Mouse (Mus musculus): Measurements from ENCODE around the gene Rgs6.

DNA sequence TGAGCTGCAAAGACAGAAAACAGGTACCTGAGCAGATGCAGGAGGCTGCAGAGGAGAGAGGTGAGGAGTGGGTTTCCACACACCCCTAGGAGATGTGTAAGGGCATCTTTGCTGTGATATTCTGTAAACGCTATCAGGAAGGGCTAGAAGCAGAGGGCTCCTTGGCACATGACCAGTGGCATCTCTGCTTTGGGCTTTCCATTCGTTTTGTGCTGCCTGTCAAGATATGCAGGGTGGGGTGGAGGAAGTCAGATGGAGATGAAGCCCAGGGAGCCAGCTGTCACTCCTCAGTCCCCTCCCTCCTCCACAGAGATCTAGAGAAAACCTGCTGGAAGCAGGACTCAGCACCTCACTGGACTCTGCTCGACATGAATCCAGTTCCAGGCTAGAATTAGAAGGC, 555.0 kb downstream of the Rgs6 start:
- TF ChIP-seq POLR2A (IDR thresholded peaks at IDR 0.05; ENCODE audit: borderline replicate concordance, low read depth, low read length): no peak
- no peak for TF ChIP-seq CTCF (IDR thresholded peaks at IDR 0.05; ENCODE audit: low read depth, low read length)

Data from bone marrow macrophage, adult 2 months (primary cell).